Mouse (Mus musculus): ENCODE measurements at regions not wholly inside any gene's neighbourhood (a gene's known extent, or its start where the extent isn't known, plus 50 kb on each side); places are given as distances from the start of the nearest gene placed in this dataset.

- Histone ChIP-seq H3K4me3 (no peak overlapping the region), H3K36me3 (ENCODE audit: control insufficient read depth, insufficient read depth) (no peaks in the 10 kb centered on the region), H3K79me2 (ENCODE audit: control insufficient read depth, insufficient read depth) (no peaks in the 10 kb centered on the region), H3ac (ENCODE audit: control insufficient read depth, insufficient read length) (no peak overlapping the region), H3K27me3 (ENCODE audit: control insufficient read depth, insufficient read depth, insufficient read length) (no peaks in the 10 kb centered on the region), H3K4me2 (ENCODE audit: low read depth) (no peak overlapping the region)
- TF ChIP-seq TCF12 (IDR thresholded peaks at IDR 0.05; ENCODE audit: insufficient read depth, poor library complexity, severe bottlenecking) = no peak
- TF ChIP-seq POLR2A (IDR thresholded peaks at IDR 0.05; ENCODE audit: insufficient read length, low read depth) = no peak
- TF ChIP-seq CEBPB (IDR thresholded peaks at IDR 0.05; ENCODE audit: insufficient read depth, poor library complexity, severe bottlenecking) = no peak
- no peak for TF ChIP-seq USF1 (IDR thresholded peaks at IDR 0.05; ENCODE audit: low read depth)
Observed at GRCm38 (mm10) chr12:8867104-8867503, 54.4 kb upstream of the Laptm4a start.

GRCm38 (mm10) chr12:8868690-8869089 is 52.8 kb upstream of the Laptm4a start:
- no peaks in the 10 kb centered on the region for H3K27me3 ChIP-seq (ENCODE audit: control insufficient read depth, insufficient read depth, insufficient read length)

GRCm38 (mm10) chr12:8869190-8869589 is 52.3 kb upstream of the Laptm4a start:
- Histone ChIP-seq H3K4me2 (ENCODE audit: low read depth) (no peak overlapping the region), H3K79me2 (ENCODE audit: control insufficient read depth, insufficient read depth) (no peaks in the 10 kb centered on the region), H3K27me3 (ENCODE audit: control insufficient read depth, insufficient read depth, insufficient read length) (no peaks in the 10 kb centered on the region), H3ac (ENCODE audit: control insufficient read depth, insufficient read length) (no peak overlapping the region), H3K36me3 (ENCODE audit: control insufficient read depth, insufficient read depth) (no peaks in the 10 kb centered on the region), H3K4me3 (no peak overlapping the region)
- TF ChIP-seq REST (IDR thresholded peaks at IDR 0.05; ENCODE audit: insufficient read depth, insufficient read length) (no peak), POLR2A (IDR thresholded peaks at IDR 0.05; ENCODE audit: insufficient read length, low read depth) (no peak), TCF12 (IDR thresholded peaks at IDR 0.05; ENCODE audit: insufficient read depth, poor library complexity, severe bottlenecking) (no peak), POLR2AphosphoS2 (IDR thresholded peaks at IDR 0.05; ENCODE audit: insufficient read length, low read depth) (no peak), E2F4 (IDR thresholded peaks at IDR 0.05; ENCODE audit: insufficient read depth) (no peak), USF1 (IDR thresholded peaks at IDR 0.05; ENCODE audit: low read depth) (no peak), MYOG (IDR thresholded peaks at IDR 0.05; ENCODE audit: control insufficient read depth in 1 of 3, insufficient read depth in 1 of 3, insufficient read length in 2 of 3, low read depth in 2 of 3) (no peak), MYOD1 (IDR thresholded peaks at IDR 0.05; ENCODE audit: control insufficient read depth in 1 of 3, insufficient read length in 2 of 3, low read depth in 2 of 3) (no peak), MAX (IDR thresholded peaks at IDR 0.05; ENCODE audit: low read depth) (no peak), SRF (IDR thresholded peaks at IDR 0.05; ENCODE audit: control insufficient read depth, insufficient read length, low read depth) (no peak), TCF3 (IDR thresholded peaks at IDR 0.05; ENCODE audit: insufficient read length, low read depth) (no peak), CEBPB (IDR thresholded peaks at IDR 0.05; ENCODE audit: insufficient read depth, poor library complexity, severe bottlenecking) (no peak)

More at GRCm38 (mm10) chr12:8868690-8869089, 52.8 kb upstream of the Laptm4a start:
- Histone ChIP-seq H3K79me2 (ENCODE audit: control insufficient read depth, insufficient read depth) (no peaks in the 10 kb centered on the region), H3K4me3 (no peak overlapping the region), H3K4me2 (ENCODE audit: low read depth) (no peak overlapping the region), H3K36me3 (ENCODE audit: control insufficient read depth, insufficient read depth) (no peaks in the 10 kb centered on the region), H3ac (ENCODE audit: control insufficient read depth, insufficient read length) (no peak overlapping the region)
- no peak for TF ChIP-seq TCF12 (IDR thresholded peaks at IDR 0.05; ENCODE audit: insufficient read depth, poor library complexity, severe bottlenecking)
- TF ChIP-seq SRF (IDR thresholded peaks at IDR 0.05; ENCODE audit: control insufficient read depth, insufficient read length, low read depth) = no peak
- TF ChIP-seq TCF3 (IDR thresholded peaks at IDR 0.05; ENCODE audit: insufficient read length, low read depth) = no peak
- TF ChIP-seq POLR2A (IDR thresholded peaks at IDR 0.05; ENCODE audit: insufficient read length, low read depth) = no peak
- no peak for TF ChIP-seq POLR2AphosphoS2 (IDR thresholded peaks at IDR 0.05; ENCODE audit: insufficient read length, low read depth)
- TF ChIP-seq E2F4 (IDR thresholded peaks at IDR 0.05; ENCODE audit: insufficient read depth) = no peak
- TF ChIP-seq CEBPB (IDR thresholded peaks at IDR 0.05; ENCODE audit: insufficient read depth, poor library complexity, severe bottlenecking) = no peak
- no peak for TF ChIP-seq MYOD1 (IDR thresholded peaks at IDR 0.05; ENCODE audit: control insufficient read depth in 1 of 3, insufficient read length in 2 of 3, low read depth in 2 of 3)
- TF ChIP-seq REST (IDR thresholded peaks at IDR 0.05; ENCODE audit: insufficient read depth, insufficient read length) = no peak
- no peak for TF ChIP-seq MYOG (IDR thresholded peaks at IDR 0.05; ENCODE audit: control insufficient read depth in 1 of 3, insufficient read depth in 1 of 3, insufficient read length in 2 of 3, low read depth in 2 of 3)
- no peak for TF ChIP-seq MAX (IDR thresholded peaks at IDR 0.05; ENCODE audit: low read depth)
